Mouse (Mus musculus) lung, embryonic 14.5 days (tissue): ENCODE data around the gene Hist3h2a. TPM values are rescaled to one million over a fixed set of nuclear protein-coding genes. Genes with fewer than 3 reads are reported as not detected.
A peak's percentile ranks its signal among the peaks of the same experiment; 100 is the strongest.

Experiments used
- ATAC-seq: fragments of 200-750 bp; cut with Nextera tagmentation; 2 replicates; pipeline ENCODE4 v1.8.0; 2017; ENCODE audit warnings: mild to moderate bottlenecking, moderate TSS enrichment, moderate library complexity; ENCODE audit not compliant: insufficient read depth
- DNase-seq: peaks from one replicate; pipeline ENCODE4 v3.0.0-alpha.2; 2015
- H3K27ac ChIP-seq: fragments of 300-500 bp; sonication (generic); 2 replicates; pipeline ENCODE4 v1.5.1; 2014; ENCODE audit warnings: low read depth, mild to moderate bottlenecking, moderate library complexity
- H3K27me3 ChIP-seq: fragments of 300-500 bp; sonication (generic); 2 replicates; pipeline ENCODE4 v1.6.1; 2014; ENCODE audit warnings: low read length, control low read depth; ENCODE audit not compliant: insufficient read depth
- H3K36me3 ChIP-seq: fragments of 300-500 bp; sonication (generic); 2 replicates; pipeline ENCODE4 v1.6.1; 2014; ENCODE audit warnings: control low read depth; ENCODE audit not compliant: insufficient read depth
- H3K4me1 ChIP-seq: fragments of 300-500 bp; sonication (generic); 2 replicates; pipeline ENCODE4 v1.6.1; 2014; ENCODE audit warnings: antibody characterized with exemption, control low read depth; ENCODE audit not compliant: insufficient read depth
- H3K4me2 ChIP-seq: fragments of 300-500 bp; sonication (generic); 2 replicates; pipeline ENCODE4 v1.6.1; 2014; ENCODE audit warnings: mild to moderate bottlenecking
- H3K4me3 ChIP-seq: fragments of 300-500 bp; sonication (generic); 2 replicates; pipeline ENCODE4 v1.5.1; 2014; ENCODE audit warnings: low read depth, low read length
- H3K9ac ChIP-seq: fragments of 300-500 bp; sonication (generic); 2 replicates; pipeline ENCODE4 v1.6.1; 2014
- H3K9me3 ChIP-seq: fragments of 300-500 bp; sonication (generic); 2 replicates; pipeline ENCODE4 v1.6.1; 2016; ENCODE audit warnings: low read depth, low read length, control low read depth
- CTCF ChIP-seq: IDR thresholded peaks from 2 replicates; pipeline ENCODE4 v1.5.1; 2016; ENCODE audit warnings: antibody characterized with exemption, low read depth
- WGBS: fragments of 180-500 bp; shearing (Covaris S2); extraction: QIAGEN DNeasy Blood & Tissue Kit; methylation state at CpG from one replicate; pipeline ENCODE4 v1.1.7; 2014; 5-methylcytosine and 5-hydroxymethylcytosine counted together
- polyA plus RNA-seq: library from polyadenylated mRNA; unstranded; fragments of >200 nt; fragmentation: Nextera tagmentation; extraction: Ambion mirVana; gene quantifications from 2 replicates; pipeline ENCODE4 v1.2.1, GENCODE M21; 2014

Hist3h2a gene
- polyA plus RNA-seq, 1 experiment from 2014 or later: 18.1 TPM

GRCm38 (mm10) chr11:58930254-58930653 lies 24.2 kb upstream of the Hist3h2a start:
- H3K27ac ChIP-seq: no peak overlapping the region

GRCm38 (mm10) chr11:58931576-58931975 lies 22.9 kb upstream of the Hist3h2a start:
- H3K4me3 ChIP-seq: no peak overlapping the region
- no peak overlapping the region for H3K27ac ChIP-seq
- H3K4me1 ChIP-seq: no peaks in the 10 kb centered on the region
- H3K9me3 ChIP-seq: no peaks in the 10 kb centered on the region
- ATAC-seq (no peak), DNase-seq (no peak)
- peaks cover 51% of the 10 kb centered on the region for H3K36me3 ChIP-seq
- 63% methylated on average over 4 of the region's 4 CpGs for WGBS
- TF ChIP-seq CTCF: peak; percentile 28; the same call in 1 of the 2 replicates
- no peak overlapping the region for H3K4me2 ChIP-seq
- H3K27me3 ChIP-seq: no peaks in the 10 kb centered on the region
- no peak overlapping the region for H3K9ac ChIP-seq

More at GRCm38 (mm10) chr11:58930254-58930653, 24.2 kb upstream of the Hist3h2a start:
- Histone ChIP-seq H3K4me2 (no peak overlapping the region), H3K9ac (no peak overlapping the region), H3K9me3 (no peaks in the 10 kb centered on the region), H3K27me3 (no peaks in the 10 kb centered on the region), H3K36me3 (peaks cover 40% of the 10 kb centered on the region), H3K4me1 (no peaks in the 10 kb centered on the region), H3K4me3 (no peak overlapping the region)
- no peak for TF ChIP-seq CTCF
- DNase-seq (no peak), ATAC-seq (no peak)
- 77% methylated on average over 3 of the region's 3 CpGs for WGBS

GRCm38 (mm10) chr11:58937909-58938308 lies 16.6 kb upstream of the Hist3h2a start:
- no peak for ATAC-seq
- Histone ChIP-seq H3K4me2 (peak overlapping the region; percentile 92), H3K36me3 (peaks cover 36% of the 10 kb centered on the region), H3K4me3 (peak overlapping the region; percentile 94), H3K27ac (peak overlapping the region; percentile 95; the same call in 1 of the 2 replicates), H3K9ac (peak overlapping the region; percentile 91), H3K27me3 (no peaks in the 10 kb centered on the region), H3K4me1 (peaks cover 4% of the 10 kb centered on the region; the same call in 1 of the 2 replicates), H3K9me3 (no peaks in the 10 kb centered on the region)
- TF ChIP-seq CTCF: no peak
- DNase-seq: peak; percentile 53
- WGBS: 2% methylated on average over 13 of the region's 13 CpGs

GRCm38 (mm10) chr11:58938322-58939087 lies 16.0 kb upstream of the Hist3h2a start, which contains the start of gene Rnf187:
Gene Rnf187, minus strand, starts transcription at chr11:58938916.
- Histone ChIP-seq H3K9me3 (no peaks in the 10 kb centered on the region), H3K4me2 (peak within 1 kb of the TSS; percentile 92), H3K4me3 (peak within 1 kb of the TSS; percentile 94), H3K9ac (peak within 1 kb of the TSS; percentile 91), H3K4me1 (peaks cover 4% of the 10 kb centered on the region; the same call in 1 of the 2 replicates), H3K27me3 (no peaks in the 10 kb centered on the region), H3K27ac (peak within 1 kb of the TSS; percentile 95), H3K36me3 (peaks cover 30% of the 10 kb centered on the region)
- WGBS: under 1% methylated on average over 94 of the region's 95 CpGs
- TF ChIP-seq CTCF: no peak
- DNase-seq (peak; percentile 97), ATAC-seq (peak; percentile 99)

- H3K4me1 ChIP-seq: peaks cover 4% of the 10 kb centered on the region; the same call in 1 of the 2 replicates
- peak overlapping the region; percentile 91 for H3K9ac ChIP-seq
- no peaks in the 10 kb centered on the region for H3K9me3 ChIP-seq
- H3K36me3 ChIP-seq: peaks cover 24% of the 10 kb centered on the region
- no peak for DNase-seq
- H3K4me2 ChIP-seq: peak overlapping the region; percentile 92
- TF ChIP-seq CTCF: no peak
- ATAC-seq: no peak
- WGBS: 17% methylated on average over 6 of the region's 6 CpGs
- peak overlapping the region; percentile 65; the same call in 1 of the 2 replicates for H3K27ac ChIP-seq
- no peaks in the 10 kb centered on the region for H3K27me3 ChIP-seq
- H3K4me3 ChIP-seq: peak overlapping the region; percentile 94
These were observed 15.4 kb upstream of the Hist3h2a start for GRCm38 (mm10) chr11:58939088-58939439.

GRCm38 (mm10) chr11:58944136-58944535 lies 10.3 kb upstream of the Hist3h2a start:
- H3K9me3 ChIP-seq: no peaks in the 10 kb centered on the region
- H3K4me1 ChIP-seq: no peaks in the 10 kb centered on the region
- H3K36me3 ChIP-seq: no peaks in the 10 kb centered on the region
- H3K27ac ChIP-seq: no peak overlapping the region
- H3K27me3 ChIP-seq: peaks cover 9% of the 10 kb centered on the region; the same call in 1 of the 2 replicates
- ATAC-seq (no peak), DNase-seq (no peak)
- no peak for TF ChIP-seq CTCF
- 74% methylated on average over 5 of the region's 5 CpGs for WGBS
- H3K4me3 ChIP-seq: no peak overlapping the region
- H3K4me2 ChIP-seq: no peak overlapping the region
- H3K9ac ChIP-seq: no peak overlapping the region

- Histone ChIP-seq H3K36me3 (no peaks in the 10 kb centered on the region), H3K27me3 (peaks cover 34% of the 10 kb centered on the region), H3K4me1 (no peaks in the 10 kb centered on the region), H3K9ac (no peak overlapping the region), H3K4me2 (no peak overlapping the region), H3K9me3 (no peaks in the 10 kb centered on the region), H3K4me3 (no peak overlapping the region), H3K27ac (no peak overlapping the region)
- 82% methylated on average over 3 of the region's 3 CpGs for WGBS
- ATAC-seq (no peak), DNase-seq (no peak)
- TF ChIP-seq CTCF: no peak
These were observed 7.2 kb upstream of the Hist3h2a start for GRCm38 (mm10) chr11:58947306-58947705.
